ENCODE assay signal across 28 mouse cellular contexts in genomic region chr9:50142091-50142490, GRCm38 (mm10).
DNase-seq lines count a peak whose midpoint lies in the region; ATAC-seq and TF ChIP-seq lines count a peak whose summit lies in the region.
"Had no signal": no experiment of that assay in that cellular context is flagged by ENCODE, and none has a peak within 500 bp of the region (broad histone marks: within the 10 kb centered on the region; RNA-seq: fewer than 3 reads in every experiment).

No protein-coding gene starts in this region.

- H3K4me2 ChIP-seq in intestine, embryonic 14.5 days (ENCODE audit: low read length) = no peak overlapping the region
- H3K4me2 ChIP-seq in intestine, postnatal 0 days (replicated peaks; ENCODE audit: low read depth) = no peak overlapping the region
- H3K4me2 ChIP-seq in embryonic facial prominence, embryonic 13.5 days = no peak overlapping the region
- H3K4me2 ChIP-seq: forebrain, embryonic 12.5 days; heart, embryonic 11.5 days; hindbrain, embryonic 13.5 days; kidney, embryonic 15.5 days; limb, embryonic 13.5 days; liver, embryonic 13.5 days; midbrain, embryonic 13.5 days had no signal

- peaks cover 19% of the 10 kb centered on the region; the same call in 1 of the 2 replicates for H3K4me1 ChIP-seq in intestine, embryonic 14.5 days (replicated peaks; ENCODE audit: control insufficient read depth, insufficient read depth, low read length)
- H3K4me1 ChIP-seq in intestine, postnatal 0 days (replicated peaks; ENCODE audit: control insufficient read depth, insufficient read depth, low read length) = no peaks in the 10 kb centered on the region
- peaks cover 36% of the 10 kb centered on the region for H3K4me1 ChIP-seq in embryonic facial prominence, embryonic 13.5 days
- H3K4me1 ChIP-seq: liver, embryonic 13.5 days had no signal

- no peaks in the 10 kb centered on the region for H3K36me3 ChIP-seq in intestine, embryonic 14.5 days (ENCODE audit: control insufficient read depth, insufficient read depth, low read length)
- H3K36me3 ChIP-seq in intestine, postnatal 0 days (ENCODE audit: control insufficient read depth, insufficient read depth) = no peaks in the 10 kb centered on the region
- H3K36me3 ChIP-seq in embryonic facial prominence, embryonic 13.5 days = no peaks in the 10 kb centered on the region
- H3K36me3 ChIP-seq: forebrain, embryonic 12.5 days; hindbrain, embryonic 13.5 days; kidney, embryonic 15.5 days; limb, embryonic 13.5 days; liver, embryonic 13.5 days; midbrain, embryonic 13.5 days had no signal

- H3K9me3 ChIP-seq in intestine, embryonic 14.5 days (ENCODE audit: control insufficient read depth, low read length) = no peaks in the 10 kb centered on the region
- H3K9me3 ChIP-seq in intestine, postnatal 0 days (ENCODE audit: control insufficient read depth) = no peaks in the 10 kb centered on the region
- no peaks in the 10 kb centered on the region for H3K9me3 ChIP-seq in embryonic facial prominence, embryonic 13.5 days
- H3K9me3 ChIP-seq: forebrain, embryonic 12.5 days; hindbrain, embryonic 13.5 days; kidney, embryonic 15.5 days; limb, embryonic 13.5 days; liver, embryonic 13.5 days; midbrain, embryonic 13.5 days had no signal

- H3K9ac ChIP-seq in intestine, embryonic 14.5 days (ENCODE audit: low read length) = no peak overlapping the region
- H3K9ac ChIP-seq in intestine, postnatal 0 days (ENCODE audit: low read depth, low read length) = no peak overlapping the region
- no peak overlapping the region for H3K9ac ChIP-seq in embryonic facial prominence, embryonic 13.5 days
- H3K9ac ChIP-seq: forebrain, embryonic 12.5 days; forebrain, postnatal 0 days; hindbrain, embryonic 13.5 days; kidney, embryonic 15.5 days; limb, embryonic 13.5 days; liver, embryonic 13.5 days; midbrain, embryonic 13.5 days had no signal

- peak overlapping the region; percentile 16; the same call in 1 of the 2 replicates for H3K27ac ChIP-seq in intestine, embryonic 14.5 days (ENCODE audit: low read depth)
- no peak overlapping the region for H3K27ac ChIP-seq in intestine, postnatal 0 days (ENCODE audit: low read depth, low read length)
- H3K27ac ChIP-seq in embryonic facial prominence, embryonic 13.5 days = peak overlapping the region; percentile 72
- H3K27ac ChIP-seq: forebrain, embryonic 12.5 days; gastrocnemius, adult 2 months; hindbrain, embryonic 13.5 days; kidney, embryonic 15.5 days; liver, embryonic 13.5 days; macrophage; midbrain, embryonic 13.5 days had no signal

- intact Hi-C loops in left cerebral cortex, postnatal 36 days (cut with DNase I) = no loop called here

- no peak for ATAC-seq in intestine, embryonic 14.5 days (replicated peaks; ENCODE audit: low FRiP score, low TSS enrichment, low read depth)
- ATAC-seq in intestine, postnatal 0 days = no peak
- ATAC-seq in embryonic facial prominence, embryonic 13.5 days (ENCODE audit: insufficient number of reproducible peaks, insufficient read depth, low FRiP score, low TSS enrichment, low read depth) = no peak
- ATAC-seq: forebrain, postnatal 0 days; lung, postnatal 0 days; midbrain, embryonic 13.5 days had no signal

- no peak for TF ChIP-seq CTCF in intestine, postnatal 0 days (IDR thresholded peaks at IDR 0.05; ENCODE audit: low read depth)

- H3K4me3 ChIP-seq in intestine, embryonic 14.5 days (ENCODE audit: low read depth, low read length) = no peak overlapping the region
- no peak overlapping the region for H3K4me3 ChIP-seq in intestine, postnatal 0 days (ENCODE audit: low read depth, low read length)
- no peak overlapping the region for H3K4me3 ChIP-seq in embryonic facial prominence, embryonic 13.5 days
- H3K4me3 ChIP-seq: erythroblast, embryonic 14.5 days; forebrain, embryonic 12.5 days; gastrocnemius, adult 2 months; hindbrain, embryonic 13.5 days; kidney, embryonic 15.5 days; limb, embryonic 13.5 days; liver, embryonic 13.5 days; midbrain, embryonic 13.5 days had no signal

- WGBS in intestine, embryonic 14.5 days = 85% methylated on average over 8 of the region's 8 CpGs
- WGBS in intestine, postnatal 0 days = 77% methylated on average over 8 of the region's 8 CpGs
- 49% methylated on average over 8 of the region's 8 CpGs for WGBS in embryonic facial prominence, embryonic 13.5 days

- H3K27me3 ChIP-seq in intestine, embryonic 14.5 days (replicated peaks; ENCODE audit: control insufficient read depth, insufficient read depth, low read length) = no peaks in the 10 kb centered on the region
- no peaks in the 10 kb centered on the region for H3K27me3 ChIP-seq in intestine, postnatal 0 days (replicated peaks; ENCODE audit: control insufficient read depth, insufficient read depth, low read length)
- H3K27me3 ChIP-seq in embryonic facial prominence, embryonic 13.5 days = no peaks in the 10 kb centered on the region
- H3K27me3 ChIP-seq: forebrain, embryonic 12.5 days; kidney, embryonic 15.5 days; liver, embryonic 13.5 days; midbrain, embryonic 13.5 days had no signal

- DNase-seq in intestine, embryonic 14.5 days (ENCODE audit: low spot score) = peak; percentile 42
- DNase-seq in left cerebral cortex, postnatal 36 days (ENCODE audit: low spot score in 2 of 2) = peak; percentile 24 to 26
- no peak for DNase-seq in left cerebral cortex, adult 11 months (ENCODE audit: low spot score)
- DNase-seq in brain, adult 2 months (ENCODE audit: low read depth, low spot score) = peak; percentile 61
- no peak for DNase-seq in layer of hippocampus, adult 11-12 months (ENCODE audit: low spot score)
- DNase-seq in cerebellum, postnatal 25 days = no peak
- DNase-seq: B cell, adult 2 months; gastrocnemius, postnatal 36 days; heart, postnatal 36 days; kidney, adult 18-20 months; layer of hippocampus, postnatal 36 days; liver, embryonic 13.5 days; lung, adult 18-20 months; right cerebral cortex, postnatal 4 days; thymus, postnatal 14 days had no signal

Comparison
In these comparisons a context has a peak if more than half of its experiments do, and no peak if none do; other contexts are left out.
1. DNase-seq: peak in intestine, embryonic 14.5 days (single experiment), left cerebral cortex, postnatal 36 days (2 of 2) and brain, adult 2 months (single experiment); none in left cerebral cortex, adult 11 months (single experiment), layer of hippocampus, adult 11-12 months (single experiment) and cerebellum, postnatal 25 days (0 of 2).